Mouse (Mus musculus) c-Kit-negative CD71-positive TER-119-positive erythroid progenitor cells, embryonic 14.5 days (primary cell): Measurements from ENCODE around the gene Ttll9.
A peak's percentile ranks its signal among the peaks of the same experiment; 100 is the strongest.

Experiments
- DNase-seq: peaks from one replicate; pipeline ENCODE4 v3.0.0-alpha.2; 2013; ENCODE audit warnings: low read depth, low spot score

Gene Ttll9

GRCm38 (mm10) chr2:153013724-153014515 is 51.6 kb downstream of the Ttll9 start:
- no peak for DNase-seq

GRCm38 (mm10) chr2:153014758-153015593 is 52.7 kb downstream of the Ttll9 start, which contains the start of gene Pdrg1:
Gene Pdrg1 (minus strand): TSS chr2:153015427.
- peak; percentile 75 for DNase-seq

GRCm38 (mm10) chr2:153015804-153016203 is 53.5 kb downstream of the Ttll9 start:
- no peak for DNase-seq

- DNase-seq: no peak
Measured at GRCm38 (mm10) chr2:153016786-153017185, 54.5 kb downstream of the Ttll9 start.

- no peak for DNase-seq
Measured at GRCm38 (mm10) chr2:153019355-153019754, 57.1 kb downstream of the Ttll9 start.

GRCm38 (mm10) chr2:153021163-153021562 is 58.9 kb downstream of the Ttll9 start:
- no peak for DNase-seq

GRCm38 (mm10) chr2:153022855-153023254 is 60.6 kb downstream of the Ttll9 start:
- no peak for DNase-seq

- no peak for DNase-seq
Measured at GRCm38 (mm10) chr2:153026052-153026451, 63.8 kb downstream of the Ttll9 start.

- DNase-seq: no peak
Measured at GRCm38 (mm10) chr2:153027501-153027900, 65.2 kb downstream of the Ttll9 start.

GRCm38 (mm10) chr2:153030422-153030821 is 68.1 kb downstream of the Ttll9 start:
- no peak for DNase-seq

- no peak for DNase-seq
Measured at GRCm38 (mm10) chr2:153031126-153032082, 69.1 kb downstream of the Ttll9 start, which contains the start of gene Xkr7. Gene Xkr7 (plus strand): TSS chr2:153031852.

- DNase-seq: no peak
Measured at GRCm38 (mm10) chr2:153032083-153032842, 70.0 kb downstream of the Ttll9 start.

- no peak for DNase-seq
Measured at GRCm38 (mm10) chr2:153032973-153033372, 70.7 kb downstream of the Ttll9 start.

- no peak for DNase-seq
Measured at GRCm38 (mm10) chr2:153033545-153034230, 71.4 kb downstream of the Ttll9 start.

GRCm38 (mm10) chr2:153036690-153037089 is 74.4 kb downstream of the Ttll9 start:
- DNase-seq: no peak

GRCm38 (mm10) chr2:153043886-153044285 is 81.6 kb downstream of the Ttll9 start:
- no peak for DNase-seq

- DNase-seq: no peak
Measured at GRCm38 (mm10) chr2:153045884-153046299, 83.6 kb downstream of the Ttll9 start.

GRCm38 (mm10) chr2:153047828-153048465 is 85.7 kb downstream of the Ttll9 start:
- no peak for DNase-seq

GRCm38 (mm10) chr2:153049288-153049996 is 87.2 kb downstream of the Ttll9 start:
- DNase-seq: no peak
